Mouse (Mus musculus) T-helper 1 cell (primary cell): ENCODE results near the gene Glrx.
"Not testable (repeated sequence)": the region's sequence is repeated elsewhere in the genome, so short reads cannot be mapped to it uniquely, and the experiment has no call there.

Experiments
- in situ Hi-C: fragments of 300-600 bp; cut with MboI, MseI; formaldehyde crosslinking; loops from one replicate; pipeline ENCODE4 v1.15.1; 2025; ENCODE audit warnings: high pct_unique_total_duplicates

Glrx gene

GRCm38 (mm10) chr13:75839719-75840481, at the start of gene Glrx:
Glrx (plus strand) TSS chr13:75839868.
- in situ Hi-C loops = loop anchor here (10.0 to 25.0 kb wide), 2 partner anchors 185 to 1297 kb away; partner anchors contain the start of genes 2210408I21Rik and Slf1

- in situ Hi-C loops = no loop called here
Observed at GRCm38 (mm10) chr13:75790550-75791205, 49.0 kb upstream of the Glrx start.

- in situ Hi-C loops = no loop called here
Observed at GRCm38 (mm10) chr13:75793863-75794629, 45.6 kb upstream of the Glrx start.

DNA sequence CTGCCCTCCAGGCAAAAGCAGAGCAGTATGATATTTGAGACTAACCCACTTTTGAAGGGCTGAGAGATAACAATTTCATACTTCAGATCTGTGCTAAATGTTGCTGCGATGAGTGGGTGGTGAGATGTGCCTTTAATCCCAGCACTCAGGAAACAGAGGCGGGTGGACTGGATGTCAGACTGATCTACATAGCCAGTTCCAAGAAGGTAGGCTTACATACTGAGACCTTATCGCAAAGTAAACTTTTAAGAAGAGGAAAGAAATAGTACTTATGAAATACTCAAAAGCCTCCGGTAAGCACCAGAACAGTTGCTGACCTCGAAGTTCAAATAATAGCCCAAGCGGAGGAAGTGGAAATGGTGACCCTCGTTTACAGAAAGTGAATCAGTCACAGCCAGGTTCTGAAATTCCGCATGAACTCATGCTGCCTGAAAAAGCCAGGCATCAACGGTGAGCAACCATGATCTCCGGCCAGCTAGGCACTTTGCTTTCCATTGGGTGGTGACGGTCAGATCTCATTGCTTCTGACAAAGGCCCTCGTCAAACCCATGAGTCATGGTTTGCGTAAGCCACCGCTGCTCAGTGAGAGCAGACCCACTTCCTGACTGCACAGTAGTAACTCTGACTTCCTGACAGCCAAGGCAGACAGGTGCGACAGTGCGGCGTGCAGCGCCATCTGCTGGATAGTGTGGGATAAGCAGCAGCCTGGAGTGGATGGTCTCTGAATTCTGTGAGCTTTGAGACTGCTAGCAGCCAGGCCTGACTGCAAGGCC, 42.1 kb upstream of the Glrx start:
- in situ Hi-C loops = loop anchor here (5.0 kb wide), 2 partner anchors 90 to 570 kb away; partner anchors contain the start of gene Ell2

- in situ Hi-C loops = loop anchor here (5.0 kb wide), 2 partner anchors 91 to 571 kb away; partner anchors contain the start of gene Ell2
Observed at GRCm38 (mm10) chr13:75798413-75799302, 41.0 kb upstream of the Glrx start.

DNA sequence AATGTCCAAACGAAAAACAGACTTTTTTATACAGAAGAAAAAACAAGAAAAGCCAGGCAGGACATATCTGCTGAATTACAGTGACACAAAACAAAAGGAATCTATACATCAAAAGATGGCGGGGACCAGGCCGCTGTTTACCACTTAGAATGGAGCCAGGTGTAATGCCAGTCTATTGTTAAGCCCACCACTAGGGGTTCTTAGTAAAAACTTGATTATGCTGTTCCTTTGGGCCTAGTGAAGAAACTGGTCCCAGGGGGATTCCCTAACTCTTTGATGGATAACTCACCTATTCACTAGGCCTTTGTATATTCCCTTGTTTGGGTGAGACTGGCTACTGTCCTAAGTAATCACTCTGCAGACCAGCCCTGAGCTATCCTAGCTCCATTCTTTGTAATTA, 40.2 kb upstream of the Glrx start:
- in situ Hi-C loops = loop anchor here (5.0 kb wide), 2 partner anchors 92 to 572 kb away; partner anchors contain the start of gene Ell2

GRCm38 (mm10) chr13:75807969-75808368, 31.7 kb upstream of the Glrx start:
- in situ Hi-C loops = no loop called here

- in situ Hi-C loops = no loop called here
Observed at GRCm38 (mm10) chr13:75809957-75810356, 29.7 kb upstream of the Glrx start.

DNA sequence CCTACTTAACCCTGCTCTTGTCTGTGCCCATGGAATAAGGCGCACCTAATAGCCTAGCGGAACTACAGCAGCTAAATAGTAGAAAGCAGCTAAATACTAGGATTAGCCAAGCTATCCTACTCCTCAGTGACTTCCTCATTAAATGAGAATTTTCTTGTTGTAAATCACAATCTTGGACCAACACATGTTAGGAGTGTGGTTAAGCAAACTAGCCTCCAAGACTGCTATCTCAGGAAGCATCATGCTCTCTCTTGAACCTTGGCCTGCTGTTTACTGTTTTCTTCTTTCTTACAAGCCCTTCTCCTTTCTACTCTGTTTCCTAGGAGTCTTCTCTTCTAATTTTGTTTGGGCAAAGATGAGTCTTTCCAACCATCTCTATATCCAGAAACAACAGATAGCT, 22.5 kb upstream of the Glrx start:
- in situ Hi-C loops = no loop called here

DNA sequence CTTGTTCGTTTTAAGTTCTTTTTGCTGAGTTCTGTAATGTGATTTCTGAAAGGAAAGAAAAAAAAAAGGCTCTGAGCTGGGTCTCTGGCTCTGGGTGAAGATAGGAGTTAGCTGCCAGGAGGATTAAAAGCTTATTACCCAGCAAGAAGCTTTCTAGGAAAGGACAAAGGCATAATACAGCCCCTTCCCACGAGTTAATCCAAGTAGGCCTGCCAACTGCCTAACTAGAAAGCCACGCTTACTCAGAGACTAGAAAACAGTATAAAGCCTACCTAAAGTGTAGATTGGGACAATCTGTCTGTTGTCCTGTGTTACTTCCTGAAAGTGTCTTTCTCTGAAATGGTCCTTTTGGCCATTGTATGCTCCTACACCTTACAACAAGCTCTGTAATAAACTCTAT, 21.2 kb upstream of the Glrx start:
- in situ Hi-C loops = no loop called here

GRCm38 (mm10) chr13:75818945-75819706, 20.5 kb upstream of the Glrx start:
- in situ Hi-C loops = no loop called here

- in situ Hi-C loops = no loop called here
Observed at GRCm38 (mm10) chr13:75819898-75820297, 19.8 kb upstream of the Glrx start.

DNA sequence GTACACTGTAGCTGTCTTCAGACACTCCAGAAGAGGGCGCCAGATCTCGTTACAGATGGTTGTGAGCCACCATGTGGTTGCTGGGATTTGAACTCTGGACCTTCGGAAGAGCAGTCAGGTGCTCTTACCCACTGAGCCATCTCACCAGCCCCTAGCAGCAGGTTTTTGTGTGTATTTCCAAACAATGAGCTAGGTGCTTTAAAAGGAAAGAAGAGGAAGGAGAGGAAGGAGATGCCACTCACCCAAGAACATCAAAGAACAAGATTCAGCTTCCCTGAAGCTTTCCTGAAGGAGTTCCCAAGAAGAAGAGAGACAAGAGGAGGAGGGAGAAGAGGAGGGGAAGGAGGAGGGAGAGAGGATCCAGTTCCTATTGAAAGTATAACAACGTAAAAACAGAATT, 17.3 kb upstream of the Glrx start:
- in situ Hi-C loops = not testable (repeated sequence)

DNA sequence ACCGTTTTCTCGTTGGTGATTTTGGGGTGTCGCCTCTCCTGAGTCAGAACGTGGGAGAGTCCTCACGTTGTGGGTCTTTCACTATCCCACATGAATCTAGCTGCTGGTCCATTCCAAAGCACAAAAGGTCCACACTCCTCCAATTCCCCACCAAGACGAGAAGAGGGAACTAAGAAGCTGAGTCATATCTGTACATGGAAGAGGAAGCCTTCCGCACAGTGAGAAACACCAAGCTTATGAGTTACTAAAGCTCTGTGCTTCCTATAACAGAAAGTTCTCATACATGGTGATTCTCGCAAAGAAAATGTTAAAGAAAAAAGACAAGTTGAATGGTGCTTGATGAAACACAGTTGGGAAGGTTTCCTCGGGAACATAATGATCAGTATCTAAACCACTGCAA, 16.5 kb upstream of the Glrx start:
- in situ Hi-C loops = no loop called here

DNA sequence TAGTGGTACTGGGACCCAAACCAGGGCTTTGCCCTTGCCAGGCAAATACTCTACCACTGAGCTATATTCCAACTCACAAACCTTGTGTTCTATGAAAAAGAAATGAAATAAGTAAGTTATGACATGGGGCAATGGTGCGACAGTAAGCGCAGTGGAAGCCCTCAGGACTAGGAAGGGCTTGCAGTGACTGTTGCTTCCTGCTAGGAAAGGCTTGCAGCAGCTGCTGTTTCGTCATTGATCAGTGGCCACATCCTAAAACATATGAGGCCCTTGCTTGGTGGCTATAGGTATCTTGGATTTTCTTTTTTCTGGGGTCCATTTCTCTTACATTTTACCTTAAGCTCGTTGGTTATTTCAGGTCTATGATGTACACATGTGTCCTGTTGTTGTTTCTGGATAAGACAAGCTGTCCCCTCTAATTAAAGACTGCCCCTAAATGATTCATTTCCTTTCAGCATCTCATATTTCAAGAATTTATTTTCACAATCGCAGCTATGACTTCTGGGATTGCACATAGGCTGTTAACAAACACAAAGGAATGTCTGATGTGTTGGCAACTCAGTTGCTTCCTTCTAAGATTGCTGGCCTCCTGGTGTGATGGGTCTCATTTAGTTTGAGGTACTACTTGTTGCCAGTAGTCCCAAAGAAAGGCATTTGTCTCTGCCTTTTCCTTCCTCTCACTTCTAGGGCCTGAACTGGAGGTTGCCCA, 14.9 kb upstream of the Glrx start:
- in situ Hi-C loops = loop anchor here (25.0 kb wide), 1 partner anchor 1313 kb away; the partner anchor contains the start of genes 2210408I21Rik and Slf1

GRCm38 (mm10) chr13:75825388-75825787, 14.3 kb upstream of the Glrx start:
- in situ Hi-C loops = loop anchor here (25.0 kb wide), 1 partner anchor 1312 kb away; the partner anchor contains the start of genes 2210408I21Rik and Slf1

GRCm38 (mm10) chr13:75830708-75831107, 9.0 kb upstream of the Glrx start:
- in situ Hi-C loops = loop anchor here (10.0 to 25.0 kb wide), 2 partner anchors 194 to 1307 kb away; partner anchors contain the start of genes 2210408I21Rik and Slf1

- in situ Hi-C loops = loop anchor here (10.0 to 25.0 kb wide), 2 partner anchors 193 to 1306 kb away; partner anchors contain the start of genes 2210408I21Rik and Slf1
Observed at GRCm38 (mm10) chr13:75831710-75832109, 8.0 kb upstream of the Glrx start.
